Mouse (Mus musculus): ENCODE results near the gene Gm8265. TPM values are rescaled to one million over a fixed set of nuclear protein-coding genes. Genes with fewer than 3 reads are reported as not detected.
"Not testable (repeated sequence)": the region's sequence is repeated elsewhere in the genome, so short reads cannot be mapped to it uniquely, and the experiment has no call there.

Gene Gm8265
- not detected in 2 replicates for total RNA-seq (2015)
- not detected in 2 replicates for total RNA-seq (2017)

- ATAC-seq (replicated peaks; ENCODE audit: poor library complexity): not testable (repeated sequence)
Observed at GRCm38 (mm10) chr14:5632928-5633327, at the start of gene Gm8265. Gm8265 (minus strand) TSS chr14:5633028.

Other genes starting within 250 kb of the Gm8265 start
- not detected in 2 replicates for gene Gm3500, start 244.0 kb downstream of the Gm8265 start, total RNA-seq (2015)
- not detected in 2 replicates for gene Gm3500, start 244.0 kb downstream of the Gm8265 start, total RNA-seq (2017)
- 0.76 and 1.4 TPM in 2 replicates for gene Gm3194, start 177.6 kb downstream of the Gm8265 start, total RNA-seq (2015)
- gene Gm3194, start 177.6 kb downstream of the Gm8265 start, total RNA-seq (2017): 0.91 and 1.00 TPM in 2 replicates
- not detected in 2 replicates for gene Gm8246, start 155.2 kb downstream of the Gm8265 start, total RNA-seq (2015)
- not detected in 2 replicates for gene Gm8246, start 155.2 kb downstream of the Gm8265 start, total RNA-seq (2017)
- gene Gm3187, start 148.8 kb downstream of the Gm8265 start, total RNA-seq (2015): not detected in 2 replicates
- gene Gm3187, start 148.8 kb downstream of the Gm8265 start, total RNA-seq (2017): not detected in 2 replicates
- 0.69 TPM in 1 of 2 replicates, not detected in the other for gene Gm3488, start 131.4 kb downstream of the Gm8265 start, total RNA-seq (2015)
- not detected in 2 replicates for gene Gm3488, start 131.4 kb downstream of the Gm8265 start, total RNA-seq (2017)
- not detected in 2 replicates for gene Gm3532, start 94.5 kb downstream of the Gm8265 start, total RNA-seq (2015)
- gene Gm3532, start 94.5 kb downstream of the Gm8265 start, total RNA-seq (2017): not detected in 2 replicates
- not detected in 2 replicates for gene Gm9603, start 54.4 kb upstream of the Gm8265 start, total RNA-seq (2015)
- not detected in 2 replicates for gene Gm9603, start 54.4 kb upstream of the Gm8265 start, total RNA-seq (2017)
- not detected in 2 replicates for gene Gm3373, start 108.5 kb upstream of the Gm8265 start, total RNA-seq (2015)
- not detected in 2 replicates for gene Gm3373, start 108.5 kb upstream of the Gm8265 start, total RNA-seq (2017)
- gene Gm3383, start 175.0 kb upstream of the Gm8265 start, total RNA-seq (2015): 0.76 and 1.4 TPM in 2 replicates
- 0.91 and 1.00 TPM in 2 replicates for gene Gm3383, start 175.0 kb upstream of the Gm8265 start, total RNA-seq (2017)
- not detected in 2 replicates for gene Gm3424, start 197.3 kb upstream of the Gm8265 start, total RNA-seq (2015)
- not detected in 2 replicates for gene Gm3424, start 197.3 kb upstream of the Gm8265 start, total RNA-seq (2017)
- gene Gm8237, start 247.4 kb upstream of the Gm8265 start, total RNA-seq (2015): not detected in 2 replicates
- gene Gm8237, start 247.4 kb upstream of the Gm8265 start, total RNA-seq (2017): not detected in 2 replicates

Measured in megakaryocyte progenitor cell, adult 5-6 weeks (primary cell).